In the genomic region with DNA sequence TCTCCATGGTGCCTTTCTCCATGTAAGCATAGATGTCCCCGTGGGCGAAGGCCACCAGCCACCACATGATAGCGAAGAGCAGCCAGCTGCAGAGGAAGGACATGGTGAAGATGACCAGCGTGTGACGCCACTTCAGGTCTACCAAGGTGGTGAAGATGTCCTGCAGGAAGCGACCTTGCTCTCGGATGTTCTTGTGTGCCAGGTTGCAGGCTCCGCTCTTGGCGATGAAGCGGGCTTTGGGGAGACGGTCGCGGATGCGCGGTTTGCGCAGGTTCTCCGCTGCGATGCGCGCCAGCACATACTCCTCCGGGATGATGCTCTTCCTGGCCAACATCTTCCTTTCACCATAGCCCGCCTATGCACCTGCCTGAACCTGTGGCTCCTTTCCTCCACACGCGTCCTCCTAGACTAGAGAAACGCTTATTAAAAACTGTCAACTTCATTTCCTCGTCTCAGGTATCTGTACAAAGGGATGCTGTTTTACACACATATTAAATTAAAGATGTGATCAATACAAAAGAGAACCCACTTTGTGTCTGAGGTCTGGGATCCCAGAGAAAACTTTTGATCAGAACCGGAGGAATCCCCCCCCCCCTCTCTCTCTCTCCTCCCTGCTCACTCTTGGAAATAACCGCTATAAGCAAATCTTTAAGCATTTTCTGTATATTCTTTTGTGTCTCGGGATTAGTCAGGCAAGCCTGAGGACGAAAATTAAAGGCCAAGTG, we compare ENCODE assay signal across 9 mouse cellular contexts. TPM values are rescaled to one million over a fixed set of nuclear protein-coding genes. Genes with fewer than 3 reads are reported as not detected.
DNase-seq lines count a peak whose midpoint lies in the region; ATAC-seq and TF ChIP-seq lines count a peak whose summit lies in the region.
"Had no signal": no experiment of that assay in that cellular context is flagged by ENCODE, and none has a peak within 500 bp of the region (broad histone marks: within the 10 kb centered on the region; RNA-seq: fewer than 3 reads in every experiment).

No protein-coding gene starts in this region.

- no peaks in the 10 kb centered on the region for H3K9me3 ChIP-seq in heart, postnatal 0 days (replicated peaks; ENCODE audit: control insufficient read depth, low read length)
- H3K9me3 ChIP-seq in liver, embryonic 15.5 days (replicated peaks) = no peaks in the 10 kb centered on the region
- H3K9me3 ChIP-seq in stomach, embryonic 15.5 days = no peaks in the 10 kb centered on the region

- H3K4me2 ChIP-seq in heart, postnatal 0 days (ENCODE audit: low read depth, low read length) = peak overlapping the region; percentile 93
- H3K4me2 ChIP-seq in liver, embryonic 15.5 days = peak overlapping the region; percentile 37; the same call in 1 of the 2 replicates
- peak overlapping the region; percentile 82 for H3K4me2 ChIP-seq in stomach, embryonic 15.5 days

- no peaks in the 10 kb centered on the region for H3K36me3 ChIP-seq in heart, adult 2 months (ENCODE audit: control insufficient read depth, insufficient read depth, low read length)
- H3K36me3 ChIP-seq in heart, postnatal 0 days (replicated peaks; ENCODE audit: control insufficient read depth, insufficient read depth, low read length) = 0 out of 2 replicates have a peak, but pooled peaks cover 5% of the 10 kb centered on the region
- no peaks in the 10 kb centered on the region for H3K36me3 ChIP-seq in liver, embryonic 15.5 days (replicated peaks)
- H3K36me3 ChIP-seq in stomach, embryonic 15.5 days = peaks cover 10% of the 10 kb centered on the region

- DNase-seq in heart, adult 2 months = peak in 1 of 2 experiments; percentile 32
- DNase-seq in heart, postnatal 4 days = no peak
- DNase-seq in brain, embryonic 14.5 days (ENCODE audit: low read depth) = peak; percentile 54
- DNase-seq in heart, postnatal 0 days (ENCODE audit: low spot score) = no peak
- DNase-seq in testis, postnatal 10 days (ENCODE audit: low spot score) = no peak
- no peak for DNase-seq in T-cell, adult 2 months (ENCODE audit: low spot score)

- peak overlapping the region; percentile 56 for H3K4me3 ChIP-seq in heart, adult 2 months
- peak overlapping the region; percentile 50 for H3K4me3 ChIP-seq in heart, postnatal 0 days (ENCODE audit: low read depth, low read length)
- 0 out of 2 replicates have a peak overlapping the region, but pooled peaks have one; percentile 10 for H3K4me3 ChIP-seq in liver, embryonic 15.5 days (replicated peaks)
- H3K4me3 ChIP-seq in stomach, embryonic 15.5 days (replicated peaks) = peak overlapping the region; percentile 54

- 39% methylated on average over 30 of the region's 30 CpGs for WGBS in heart, adult 2 months
- WGBS in heart, postnatal 0 days = 18% methylated on average over 30 of the region's 30 CpGs
- WGBS in liver, embryonic 15.5 days (ENCODE audit: insufficient replicate concordance) = 8% methylated on average over 30 of the region's 30 CpGs
- WGBS in stomach, embryonic 15.5 days = 8% methylated on average over 30 of the region's 30 CpGs

- 0 out of 2 replicates have a peak, but pooled peaks cover 2% of the 10 kb centered on the region for H3K27me3 ChIP-seq in heart, adult 2 months (ENCODE audit: control insufficient read depth, insufficient read depth, low read length)
- H3K27me3 ChIP-seq in heart, postnatal 0 days (ENCODE audit: control insufficient read depth, insufficient read depth, low read length) = peaks cover 19% of the 10 kb centered on the region; the same call in 1 of the 2 replicates
- peaks cover 44% of the 10 kb centered on the region for H3K27me3 ChIP-seq in liver, embryonic 15.5 days
- H3K27me3 ChIP-seq in stomach, embryonic 15.5 days (replicated peaks) = peaks cover 7% of the 10 kb centered on the region

- no peak for TF ChIP-seq EP300 in heart, adult 2 months (IDR thresholded peaks at IDR 0.05; ENCODE audit: insufficient read depth, low read depth, low read length)
- no peak for TF ChIP-seq EP300 in heart, postnatal 0 days (IDR thresholded peaks at IDR 0.05; ENCODE audit: low read depth)

- H3K27ac ChIP-seq in heart, adult 2 months = peak overlapping the region; percentile 70
- H3K27ac ChIP-seq in heart, postnatal 0 days (ENCODE audit: low read depth) = no peak overlapping the region
- no peak overlapping the region for H3K27ac ChIP-seq in liver, embryonic 15.5 days (replicated peaks)
- peak overlapping the region; percentile 92 for H3K27ac ChIP-seq in stomach, embryonic 15.5 days

- no peaks in the 10 kb centered on the region for H3K79me2 ChIP-seq in heart, adult 2 months (replicated peaks; ENCODE audit: control insufficient read depth, insufficient read depth, low read length)

- intact Hi-C loops in heart, adult 2 months (cut with DNase I) = loop anchor here (5.0 kb wide), 2 partner anchors 43 to 167 kb away; no protein-coding TSS in a partner anchor

- TF ChIP-seq CTCF in heart, adult 2 months (IDR thresholded peaks at IDR 0.05) = no peak
- TF ChIP-seq CTCF in brain, embryonic 14.5 days (IDR thresholded peaks at IDR 0.05; ENCODE audit: borderline replicate concordance, extremely low read depth, insufficient read depth, insufficient read length) = no peak
- no peak for TF ChIP-seq CTCF in heart, postnatal 0 days (IDR thresholded peaks at IDR 0.05; ENCODE audit: low read depth)

- H3K9ac ChIP-seq in heart, adult 2 months (ENCODE audit: low read depth, low read length) = peak overlapping the region; percentile 52
- H3K9ac ChIP-seq in heart, postnatal 0 days (replicated peaks; ENCODE audit: low read depth, low read length) = no peak overlapping the region
- H3K9ac ChIP-seq in liver, embryonic 15.5 days = no peak overlapping the region
- H3K9ac ChIP-seq in stomach, embryonic 15.5 days = peak overlapping the region; percentile 49; the same call in 1 of the 2 replicates

- ATAC-seq in heart, postnatal 0 days (ENCODE audit: insufficient read depth, low read depth) = no peak
- no peak for ATAC-seq in liver, embryonic 15.5 days (ENCODE audit: insufficient read depth)
- ATAC-seq in stomach, embryonic 15.5 days (ENCODE audit: insufficient read depth, low FRiP score, low read depth) = no peak

- no peaks in the 10 kb centered on the region; the same call in 1 of the 2 replicates for H3K4me1 ChIP-seq in heart, adult 2 months (ENCODE audit: control insufficient read depth, insufficient read depth, low read length)
- H3K4me1 ChIP-seq in heart, postnatal 0 days (ENCODE audit: control insufficient read depth, insufficient read depth) = peaks cover 18% of the 10 kb centered on the region
- H3K4me1 ChIP-seq in liver, embryonic 15.5 days (replicated peaks) = peaks cover 8% of the 10 kb centered on the region; the same call in 1 of the 2 replicates
- no peaks in the 10 kb centered on the region for H3K4me1 ChIP-seq in stomach, embryonic 15.5 days

- TF ChIP-seq POLR2A in heart, adult 2 months (IDR thresholded peaks at IDR 0.05; ENCODE audit: insufficient read depth, low read depth, low read length) = no peak
- TF ChIP-seq POLR2A in brain, embryonic 14.5 days (IDR thresholded peaks at IDR 0.05; ENCODE audit: borderline replicate concordance, extremely low read depth, insufficient read depth, insufficient read length, poor library complexity, severe bottlenecking) = no peak

RNA-seq across cellular contexts. Expression of a gene that starts 1.2 kb away (rescaled TPM):
- total RNA-seq in heart, adult 2 months (2021) = 10 to 100 TPM; 21.5 to 23.6 TPM
- polyA plus RNA-seq in heart, adult 2 months (2012; rRNA removed) = 32.4 and 46.9 TPM in 2 replicates
- total RNA-seq in heart, postnatal 4 days (2021) = 10 to 100 TPM; 20.7 to 21.7 TPM
- polyA plus RNA-seq in brain, embryonic 14.5 days (2012; rRNA removed) = 10.2 and 11.2 TPM in 2 replicates
- 14.8 and 40.4 TPM in 2 replicates for total RNA-seq in heart, postnatal 0 days (2014; rRNA removed; ENCODE audit: low replicate concordance)
- polyA plus RNA-seq in heart, postnatal 0 days (2015; fragmentation: Nextera tagmentation; extraction: Ambion mirVana) = 19.8 and 21.5 TPM in 2 replicates
- polyA plus RNA-seq in liver, embryonic 15.5 days (2015; fragmentation: Nextera tagmentation; extraction: Ambion mirVana) = 2.1 and 2.4 TPM in 2 replicates
- polyA plus RNA-seq in stomach, embryonic 15.5 days (2015; fragmentation: Nextera tagmentation; extraction: Ambion mirVana) = 54.2 and 70.5 TPM in 2 replicates
- total RNA-seq: MEL had no signal

Comparison
In these comparisons a context has a peak if more than half of its experiments do, and no peak if none do; other contexts are left out.
1. H3K27ac ChIP-seq: peak in heart, adult 2 months (single experiment) and stomach, embryonic 15.5 days (single experiment); none in heart, postnatal 0 days (single experiment) and liver, embryonic 15.5 days (single experiment).
2. H3K9ac ChIP-seq: peak in heart, adult 2 months (single experiment) and stomach, embryonic 15.5 days (single experiment); none in heart, postnatal 0 days (single experiment) and liver, embryonic 15.5 days (single experiment).
3. H3K4me2 ChIP-seq: peak in every context shown above with its lines; median percentile 93 in heart, postnatal 0 days; 82 in stomach, embryonic 15.5 days; 37 in liver, embryonic 15.5 days.
4. Peak in every context shown above with its lines, with median percentiles within 50 percentile points of each other: H3K4me3 ChIP-seq.